Mouse (Mus musculus) layer of hippocampus, adult 9-11 months (tissue): Measurements from ENCODE around the gene Ceacam16.
A peak's percentile ranks its signal among the peaks of the same experiment; 100 is the strongest.

Experiments used
- DNase-seq: peaks from one replicate; pipeline ENCODE4 v3.0.0; 2022

Gene Ceacam16

DNA sequence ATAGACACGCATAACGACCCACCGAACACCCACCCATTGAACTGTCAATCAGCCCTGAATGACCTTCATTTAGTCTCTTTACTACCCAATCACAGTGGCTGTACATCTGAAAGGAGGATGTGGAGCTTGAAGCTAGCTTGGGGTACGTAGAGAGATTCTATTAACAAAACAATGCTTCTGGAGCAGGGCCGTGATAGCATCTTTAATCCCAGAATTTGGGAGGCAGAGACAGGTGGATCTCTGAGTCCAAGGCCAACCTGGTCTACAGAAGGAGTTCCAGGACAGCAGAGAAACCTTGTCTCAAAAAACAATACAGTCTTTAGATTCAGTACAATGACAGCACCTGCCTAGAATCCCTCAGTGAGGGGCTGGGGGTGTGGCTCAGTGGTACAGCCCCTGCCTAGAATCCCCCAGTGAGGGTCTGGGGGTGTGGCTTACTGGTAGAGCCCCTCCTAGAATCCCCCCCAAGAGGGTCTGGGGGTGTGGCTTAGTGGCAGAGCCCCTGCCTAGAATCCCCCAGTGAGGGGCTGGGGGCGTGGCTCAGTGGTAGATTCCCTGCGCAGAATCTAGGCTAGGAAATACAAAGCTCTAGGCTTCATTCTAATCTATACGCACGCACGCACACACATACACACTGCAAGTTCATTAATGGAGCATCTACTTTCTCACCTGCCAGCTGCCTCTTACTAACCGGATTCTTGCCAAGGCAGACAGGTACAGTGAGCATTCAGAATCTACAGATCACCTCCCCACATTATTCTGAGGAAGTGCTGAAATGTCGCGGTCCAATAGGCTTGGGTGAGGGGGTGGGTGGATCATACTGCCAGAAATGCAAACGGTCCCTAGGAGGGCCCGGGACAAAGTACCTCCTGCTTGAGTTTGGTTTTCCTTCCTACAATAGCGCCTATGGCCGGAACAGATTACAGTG lies 45.5 kb downstream of the Ceacam16 start:
- DNase-seq, result no peak

DNA sequence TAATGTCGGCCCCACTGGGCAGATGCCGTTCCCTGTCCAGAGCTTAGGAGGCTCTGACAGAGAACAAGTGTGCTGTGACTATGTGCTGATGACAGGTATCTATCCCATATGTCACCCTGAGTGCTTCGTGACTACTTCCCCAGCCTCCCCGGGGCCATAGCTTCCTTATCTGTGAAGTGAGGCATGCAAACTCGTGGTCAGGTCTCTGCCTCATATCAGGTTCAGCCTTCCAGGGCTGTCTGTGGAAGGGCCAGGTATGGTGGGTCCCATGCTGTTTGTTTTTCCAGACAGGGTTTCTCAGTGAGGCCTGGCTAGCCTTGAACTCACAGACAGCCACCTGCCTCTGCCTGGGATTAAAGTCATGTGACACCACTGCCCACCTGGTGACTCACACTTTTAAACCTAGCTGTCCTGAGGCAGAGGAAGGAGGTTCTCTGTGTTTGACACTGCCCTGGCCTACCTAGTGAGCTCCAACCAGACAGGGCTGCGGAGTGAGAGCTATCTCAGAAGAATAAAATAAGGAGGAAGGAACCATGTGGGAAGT lies 47.4 kb downstream of the Ceacam16 start:
- no peak for DNase-seq

DNA sequence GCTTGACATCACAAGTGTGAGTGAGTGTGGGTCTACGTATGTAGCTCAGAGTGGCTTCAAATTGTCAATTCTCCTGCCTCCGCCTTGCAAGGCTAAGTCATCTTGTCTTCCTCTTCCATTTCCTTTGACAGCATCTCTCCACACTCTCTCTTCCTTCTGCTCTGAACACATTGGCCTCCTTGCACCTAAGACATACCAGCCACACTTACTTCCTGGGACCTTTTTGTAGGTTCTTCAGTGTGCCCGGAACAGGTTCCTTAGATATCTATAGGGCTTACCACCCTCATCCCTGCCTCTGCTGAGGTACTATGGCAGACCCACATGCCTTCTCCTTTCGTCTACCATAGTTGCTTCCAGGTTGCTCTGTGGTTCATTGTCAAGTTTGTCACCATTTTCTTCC lies 47.9 kb downstream of the Ceacam16 start:
- no peak for DNase-seq

DNA sequence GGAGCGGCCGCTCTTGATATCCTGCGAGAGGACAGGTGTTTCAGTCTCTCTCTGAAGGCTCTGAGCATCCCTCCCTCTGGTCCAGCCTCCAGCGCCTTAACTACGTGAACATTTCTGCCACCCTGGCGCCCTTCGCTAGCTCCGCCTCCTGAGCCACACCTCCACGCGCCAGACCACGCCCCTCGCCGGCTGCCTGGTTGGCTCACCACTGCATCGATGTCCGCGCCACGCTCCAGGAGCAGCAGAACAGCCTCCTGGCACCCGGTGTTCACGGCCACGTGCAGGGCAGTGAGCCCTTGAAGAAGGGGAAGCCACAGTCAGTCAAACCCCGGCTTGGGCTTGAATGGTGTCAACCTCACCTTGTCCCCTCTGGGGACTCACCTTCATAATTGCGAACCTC lies 50.0 kb downstream of the Ceacam16 start:
- DNase-seq, result peak; percentile 22

DNA sequence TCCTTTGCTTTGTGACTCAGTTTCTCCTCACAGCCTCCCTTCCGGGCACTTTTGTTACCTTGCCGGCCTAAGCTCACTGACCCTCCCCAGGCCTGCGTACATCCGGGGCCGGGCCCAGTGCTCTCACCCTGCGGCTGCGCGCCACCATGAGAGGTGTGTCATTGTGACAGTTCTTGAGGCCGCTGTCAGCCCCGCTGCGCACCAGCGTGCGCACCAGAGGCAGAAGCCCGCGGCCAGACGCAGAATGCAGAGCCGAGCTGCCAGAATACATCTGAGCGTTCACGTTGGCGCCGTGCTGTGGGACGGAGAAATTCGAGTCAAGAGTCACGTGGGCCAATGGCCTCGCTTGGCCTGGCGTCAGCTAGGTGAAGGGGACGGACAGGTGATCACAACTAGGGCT lies 51.7 kb downstream of the Ceacam16 start:
- DNase-seq, result no peak

DNA sequence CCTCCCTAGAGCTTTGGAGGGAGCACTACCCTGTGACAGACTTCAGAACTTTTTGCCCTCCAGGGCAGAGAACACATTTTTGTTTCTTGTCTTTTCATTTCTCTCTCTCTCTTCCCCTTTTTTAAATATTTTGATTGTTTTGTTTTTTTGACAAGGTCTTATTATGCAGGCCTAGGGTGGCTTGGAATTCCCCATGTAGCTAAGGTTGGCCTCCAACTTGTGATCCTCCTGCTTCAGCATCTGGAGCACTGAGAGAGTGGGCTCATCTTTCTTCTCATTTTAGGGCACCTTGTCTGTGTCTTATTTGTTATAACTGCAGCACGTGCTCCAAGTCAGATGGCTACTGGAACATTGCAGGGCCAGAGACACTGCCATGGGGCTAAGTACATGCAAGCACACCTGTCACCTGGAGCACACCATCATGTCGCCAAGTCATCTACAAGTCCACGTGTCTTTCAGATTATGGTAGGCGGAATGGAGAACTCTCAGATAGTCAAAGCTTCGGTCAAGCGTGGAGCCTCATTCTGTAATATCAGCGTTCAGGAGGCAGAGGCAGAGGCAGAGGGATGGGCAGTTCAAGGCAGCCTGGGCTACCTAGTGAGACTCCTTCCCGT lies 54.6 kb downstream of the Ceacam16 start:
- DNase-seq, result no peak

DNA sequence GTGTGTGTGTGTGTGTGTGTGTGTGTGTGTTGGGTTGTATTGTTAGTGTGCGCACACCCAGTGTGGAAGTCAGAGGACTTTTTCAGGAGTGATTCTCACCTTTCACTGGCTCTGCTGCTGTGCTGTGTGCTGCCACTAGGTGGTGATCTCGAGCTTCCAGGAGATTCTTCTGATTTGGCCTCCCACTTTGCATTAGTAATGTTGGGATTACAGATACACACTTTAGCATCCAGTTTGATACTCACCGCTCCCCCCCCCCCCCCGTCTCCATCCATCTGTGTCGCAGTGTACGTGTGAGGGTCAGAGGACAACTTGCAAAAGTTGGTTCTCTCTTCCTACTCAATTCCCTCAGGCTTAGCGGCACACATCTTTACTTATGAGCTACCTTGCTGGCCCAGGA lies 58.1 kb downstream of the Ceacam16 start:
- DNase-seq, result peak; percentile 42
